In the genomic region with DNA sequence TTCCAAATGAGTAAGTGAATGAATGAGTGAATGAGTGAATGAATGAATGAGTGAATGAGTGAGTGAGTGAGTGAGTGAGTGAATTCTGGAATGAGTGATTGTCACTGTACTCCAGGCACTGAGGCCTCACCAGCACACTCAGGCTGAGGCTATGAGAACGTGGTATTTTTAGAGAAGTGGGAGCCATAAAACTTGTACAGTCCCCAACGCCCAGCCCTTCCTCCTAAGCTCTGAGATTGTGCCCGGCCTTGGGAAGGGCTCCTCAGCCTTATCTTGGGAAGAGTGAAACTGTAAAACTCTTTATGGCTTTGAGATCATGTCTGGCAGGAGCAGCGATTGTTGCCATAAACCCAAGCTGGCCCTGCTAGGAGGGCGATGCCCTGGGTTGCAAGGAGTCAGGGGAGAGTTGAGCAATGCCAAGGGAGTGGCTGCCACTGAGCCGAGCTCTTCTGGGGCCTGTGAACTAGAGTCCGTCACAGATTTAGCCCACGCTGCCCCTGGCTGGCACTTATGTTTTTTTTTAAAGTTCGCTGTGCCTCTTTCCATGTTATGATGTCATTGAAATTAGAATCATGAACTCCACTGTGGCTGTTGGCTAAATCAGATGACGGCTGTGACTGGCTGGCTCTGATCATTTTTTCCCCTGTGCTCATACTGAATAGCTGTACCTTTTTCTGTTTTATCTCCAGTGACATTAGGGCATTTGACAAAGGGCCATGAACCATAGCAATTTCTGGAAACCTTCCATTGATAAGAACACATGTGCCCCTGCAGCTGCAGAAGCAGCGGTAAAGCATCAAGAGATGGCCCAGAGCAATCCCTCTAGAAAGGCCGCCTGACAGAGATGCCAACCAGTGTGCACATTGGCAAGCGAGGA, we compare ENCODE assay signal across 14 mouse cellular contexts. TPM values are rescaled to one million over a fixed set of nuclear protein-coding genes. Genes with fewer than 3 reads are reported as not detected.
DNase-seq lines count a peak whose midpoint lies in the region; ATAC-seq and TF ChIP-seq lines count a peak whose summit lies in the region.
"Had no signal": no experiment of that assay in that cellular context is flagged by ENCODE, and none has a peak within 500 bp of the region (broad histone marks: within the 10 kb centered on the region; RNA-seq: fewer than 3 reads in every experiment).

No protein-coding gene starts in this region.

- TF ChIP-seq CTCF in MEL (IDR thresholded peaks at IDR 0.05 in 2 of 3, conservative IDR thresholded peaks at IDR 0.05 in 1 of 3; ENCODE audit: control insufficient read depth in 1 of 3, insufficient read depth in 1 of 3, low read depth in 2 of 3, low read length in 3 of 3, poor library complexity in 1 of 3, severe bottlenecking in 1 of 3), result no peak

- no peak for DNase-seq in heart, adult 9 months (ENCODE audit: low spot score in 2 of 2)
- DNase-seq in MEL (ENCODE audit: low read depth, low spot score), result no peak
- peak; percentile 49 for DNase-seq in fibroblast of lung, adult 2 months (ENCODE audit: low read depth)
- no peak for DNase-seq in layer of hippocampus, adult 18-20 months (ENCODE audit: low spot score in 2 of 2)
- DNase-seq in hindbrain, embryonic 11.5 days (ENCODE audit: low spot score), result no peak
- no peak for DNase-seq in forebrain, embryonic 11.5 days (ENCODE audit: low spot score)
- DNase-seq: adrenal gland, adult 8-10 months; cerebellum, adult 18-20 months; kidney, adult 11 months; thymus, postnatal 4 days had no signal

- no peak overlapping the region for H3K27ac ChIP-seq in heart, embryonic 15.5 days
- no peak overlapping the region for H3K27ac ChIP-seq in MEL (ENCODE audit: control insufficient read depth, low read depth, low read length)
- no peak overlapping the region for H3K27ac ChIP-seq in hindbrain, embryonic 11.5 days (ENCODE audit: low read depth, low read length)
- no peak overlapping the region for H3K27ac ChIP-seq in forebrain, embryonic 11.5 days (ENCODE audit: low read depth, low read length)
- H3K27ac ChIP-seq: forebrain, embryonic 12.5 days; lung, embryonic 15.5 days had no signal

- peak in 1 of 2 experiments; percentile 33; a peak in 1 of 4 replicates for TF ChIP-seq EP300 in MEL (IDR thresholded peaks at IDR 0.05; ENCODE audit: low read depth in 1 of 2, low read length in 2 of 2)

- H3K9me3 ChIP-seq in heart, embryonic 15.5 days (replicated peaks), result no peaks in the 10 kb centered on the region
- no peaks in the 10 kb centered on the region for H3K9me3 ChIP-seq in MEL (replicated peaks; ENCODE audit: insufficient read depth, low read length)
- no peaks in the 10 kb centered on the region for H3K9me3 ChIP-seq in hindbrain, embryonic 11.5 days (ENCODE audit: control insufficient read depth, low read length)
- no peaks in the 10 kb centered on the region for H3K9me3 ChIP-seq in forebrain, embryonic 11.5 days (ENCODE audit: control insufficient read depth, low read length)
- H3K9me3 ChIP-seq: forebrain, embryonic 12.5 days; lung, embryonic 15.5 days had no signal

- peaks cover 7% of the 10 kb centered on the region for H3K4me1 ChIP-seq in heart, embryonic 15.5 days (replicated peaks)
- no peaks in the 10 kb centered on the region for H3K4me1 ChIP-seq in MEL (ENCODE audit: control insufficient read depth in 1 of 2, insufficient read depth in 2 of 2, low read length in 2 of 2)
- no peaks in the 10 kb centered on the region for H3K4me1 ChIP-seq in hindbrain, embryonic 11.5 days (replicated peaks; ENCODE audit: control insufficient read depth, insufficient read depth, low read length)
- no peaks in the 10 kb centered on the region for H3K4me1 ChIP-seq in forebrain, embryonic 11.5 days (replicated peaks; ENCODE audit: control insufficient read depth, insufficient read depth, low read length)
- H3K4me1 ChIP-seq: forebrain, embryonic 12.5 days; lung, embryonic 15.5 days had no signal

- 0 out of 2 replicates have a peak, but pooled peaks have one; percentile 48 for ATAC-seq in heart, embryonic 15.5 days (replicated peaks; ENCODE audit: insufficient number of reproducible peaks, insufficient read depth, low FRiP score, low read depth)
- peak; percentile 92 for ATAC-seq in megakaryocyte, adult 5-6 weeks (ENCODE audit: poor library complexity, severe bottlenecking)
- no peak for ATAC-seq in hindbrain, embryonic 11.5 days (ENCODE audit: low FRiP score)
- ATAC-seq in forebrain, embryonic 11.5 days (replicated peaks; ENCODE audit: low FRiP score), result no peak

- H3K4me2 ChIP-seq in heart, embryonic 15.5 days, result no peak overlapping the region
- H3K4me2 ChIP-seq in hindbrain, embryonic 11.5 days (replicated peaks; ENCODE audit: low read depth, low read length), result no peak overlapping the region
- no peak overlapping the region for H3K4me2 ChIP-seq in forebrain, embryonic 11.5 days (ENCODE audit: low read depth, low read length, severe bottlenecking)
- H3K4me2 ChIP-seq: forebrain, embryonic 12.5 days; lung, embryonic 15.5 days had no signal

- TF ChIP-seq POLR2A in MEL (IDR thresholded peaks at IDR 0.05; ENCODE audit: control insufficient read depth in 1 of 2, insufficient read depth in 1 of 2, low read depth in 1 of 2, low read length in 2 of 2, poor library complexity in 1 of 2), result no peak

- no peak overlapping the region for H3K4me3 ChIP-seq in heart, embryonic 15.5 days
- no peak overlapping the region for H3K4me3 ChIP-seq in MEL (ENCODE audit: control insufficient read depth in 1 of 2, insufficient read depth in 1 of 2, low read depth in 2 of 2, low read length in 2 of 2)
- no peak overlapping the region for H3K4me3 ChIP-seq in hindbrain, embryonic 11.5 days (ENCODE audit: low read depth, low read length)
- H3K4me3 ChIP-seq in forebrain, embryonic 11.5 days (ENCODE audit: low read depth, low read length), result no peak overlapping the region
- H3K4me3 ChIP-seq: forebrain, embryonic 12.5 days; lung, embryonic 15.5 days had no signal

- H3K79me2 ChIP-seq in MEL (ENCODE audit: control insufficient read depth, insufficient read depth, low read length, poor library complexity), result no peaks in the 10 kb centered on the region

- no peak for TF ChIP-seq RAD21 in MEL (IDR thresholded peaks at IDR 0.05; ENCODE audit: low read depth, low read length)

- H3K9ac ChIP-seq in heart, embryonic 15.5 days, result no peak overlapping the region
- no peak overlapping the region for H3K9ac ChIP-seq in MEL (ENCODE audit: control insufficient read depth, low read depth, low read length, poor library complexity, severe bottlenecking)
- no peak overlapping the region for H3K9ac ChIP-seq in hindbrain, embryonic 11.5 days (ENCODE audit: low read depth, low read length)
- no peak overlapping the region for H3K9ac ChIP-seq in forebrain, embryonic 11.5 days (ENCODE audit: low read length)
- H3K9ac ChIP-seq: forebrain, embryonic 12.5 days; lung, embryonic 15.5 days had no signal

- H3K27me3 ChIP-seq in heart, embryonic 15.5 days, result no peaks in the 10 kb centered on the region
- H3K27me3 ChIP-seq in MEL (ENCODE audit: control insufficient read depth in 1 of 2, insufficient read depth in 2 of 2, low read length in 2 of 2), result peaks cover 3 to 9% of the 10 kb centered on the region in 2 experiments; a peak in 3 of 4 replicates
- H3K27me3 ChIP-seq in hindbrain, embryonic 11.5 days (ENCODE audit: control insufficient read depth, insufficient read depth, low read length), result no peaks in the 10 kb centered on the region
- no peaks in the 10 kb centered on the region for H3K27me3 ChIP-seq in forebrain, embryonic 11.5 days (ENCODE audit: control insufficient read depth, insufficient read depth, low read length)
- H3K27me3 ChIP-seq: forebrain, embryonic 12.5 days; lung, embryonic 15.5 days had no signal

- no peaks in the 10 kb centered on the region for H3K36me3 ChIP-seq in heart, embryonic 15.5 days
- no peaks in the 10 kb centered on the region for H3K36me3 ChIP-seq in MEL (ENCODE audit: control insufficient read depth in 1 of 2, insufficient read depth in 2 of 2, low read length in 2 of 2)
- no peaks in the 10 kb centered on the region for H3K36me3 ChIP-seq in hindbrain, embryonic 11.5 days (ENCODE audit: control insufficient read depth, insufficient read depth, low read length)
- no peaks in the 10 kb centered on the region for H3K36me3 ChIP-seq in forebrain, embryonic 11.5 days (ENCODE audit: control insufficient read depth, insufficient read depth, low read length)
- H3K36me3 ChIP-seq: forebrain, embryonic 12.5 days; lung, embryonic 15.5 days had no signal

- 54% methylated on average over 13 of the region's 13 CpGs for WGBS in heart, embryonic 15.5 days
- 88% methylated on average over 13 of the region's 13 CpGs for WGBS in hindbrain, embryonic 11.5 days
- 88% methylated on average over 13 of the region's 13 CpGs for WGBS in forebrain, embryonic 11.5 days

TF ChIP-seq in MEL, 35 proteins besides CTCF, POLR2A, EP300 and RAD21:
- TF ChIP-seq MYB (IDR thresholded peaks at IDR 0.05; ENCODE audit: low read depth, low read length), result no peak
- TF ChIP-seq ETS1 (IDR thresholded peaks at IDR 0.05; ENCODE audit: low read depth, low read length), result 0 out of 2 replicates have a peak, but pooled peaks have one; percentile 16
- peak; percentile 21; the same call in 1 of the 2 replicates for TF ChIP-seq MAX (IDR thresholded peaks at IDR 0.05; ENCODE audit: low read length)
- no peak for TF ChIP-seq KAT2A (conservative IDR thresholded peaks at IDR 0.05; ENCODE audit: low read depth, low read length)

RNA-seq across cellular contexts. Expression of gene Ttpal, which starts 21.8 kb away (rescaled TPM):
- 15.2 and 21.2 TPM in 2 replicates for polyA plus RNA-seq in heart, embryonic 15.5 days (2015; fragmentation: Nextera tagmentation; extraction: Ambion mirVana)
- 17.1 and 20.4 TPM in 2 replicates for total RNA-seq in MEL (2012; rRNA removed)
- polyA plus RNA-seq in MEL (2012; ENCODE audit: insufficient read depth in 1 of 2, insufficient read length in 2 of 2, low read depth in 1 of 2, low replicate concordance in 2 of 2, missing spikeins in 1 of 2), result 10 to 100 TPM in 1 of 2 experiments, not detected in 1; 18.9 TPM
- total RNA-seq in megakaryocyte, adult 5-6 weeks (2015), result 12.6 and 16.6 TPM in 2 replicates
- 8.8 and 14.4 TPM in 2 replicates for total RNA-seq in megakaryocyte, adult 5-6 weeks (2017)
- total RNA-seq in layer of hippocampus, adult 18-20 months (2021), result 10 to 100 TPM; 51.4 to 53.1 TPM
- polyA plus RNA-seq in hindbrain, embryonic 11.5 days (2014; fragmentation: Nextera tagmentation; extraction: Ambion mirVana), result 40.2 and 42.2 TPM in 2 replicates
- 43.5 and 45.4 TPM in 2 replicates for polyA plus RNA-seq in forebrain, embryonic 11.5 days (2014; fragmentation: Nextera tagmentation; extraction: Ambion mirVana)

Comparison
In these comparisons a context has a peak if more than half of its experiments do, and no peak if none do; other contexts are left out.
1. ATAC-seq: peak in heart, embryonic 15.5 days (single experiment) and megakaryocyte, adult 5-6 weeks (single experiment); none in hindbrain, embryonic 11.5 days (single experiment) and forebrain, embryonic 11.5 days (single experiment).